Mouse (Mus musculus) spleen, adult 2 months (tissue): ENCODE results near the gene Apbb2. TPM values are rescaled to one million over a fixed set of nuclear protein-coding genes. Genes with fewer than 3 reads are reported as not detected.

Experiments used
- DNase-seq, 2 experiments: peaks; one replicate each; pipeline versions ENCODE4 v3.0.0 to v3.0.0-alpha.2; 2012 to 2021; ENCODE audit warnings: low spot score in 2 of 2, low read depth in 1 of 2
- H3K27ac ChIP-seq: fragments of 200-500 bp; 2 replicates; pipeline ENCODE4 v1.5.1; 2012; ENCODE audit warnings: low read length, inconsistent platforms; ENCODE audit not compliant: insufficient read depth
- H3K27me3 ChIP-seq: fragments of 200-500 bp; 2 replicates; pipeline ENCODE4 v1.6.1; 2012; ENCODE audit warnings: mild to moderate bottlenecking, moderate library complexity, low read length, inconsistent platforms; ENCODE audit not compliant: control insufficient read depth, insufficient read depth
- H3K36me3 ChIP-seq: fragments of 200-500 bp; 2 replicates; pipeline ENCODE4 v1.6.1; 2012; ENCODE audit warnings: mild to moderate bottlenecking, low read length, inconsistent platforms; ENCODE audit not compliant: control insufficient read depth, insufficient read depth
- H3K4me1 ChIP-seq: fragments of 200-500 bp; 2 replicates; pipeline ENCODE4 v1.6.1; 2011; ENCODE audit warnings: inconsistent platforms; ENCODE audit not compliant: control insufficient read depth, insufficient read depth, insufficient read length
- H3K4me3 ChIP-seq: fragments of 200-500 bp; 2 replicates; pipeline ENCODE4 v1.5.1; 2011; ENCODE audit warnings: mild to moderate bottlenecking, inconsistent platforms; ENCODE audit not compliant: insufficient read depth, insufficient read length; ENCODE audit errors: extremely low read depth
- CTCF ChIP-seq: fragments of 200-500 bp; IDR thresholded peaks from 2 replicates; pipeline ENCODE4 v1.5.1; 2011; ENCODE audit warnings: mild to moderate bottlenecking, inconsistent platforms; ENCODE audit not compliant: insufficient read depth, insufficient read length, insufficient replicate concordance; ENCODE audit errors: extremely low read depth
- POLR2A ChIP-seq: fragments of 200-500 bp; IDR thresholded peaks from 2 replicates; pipeline ENCODE4 v1.6.1; 2011; ENCODE audit warnings: low read depth, low read length, inconsistent platforms
- WGBS: fragments of 180-500 bp; shearing (Covaris S2); methylation state at CpG from one replicate; pipeline ENCODE4 v1.1.7; 2018; 5-methylcytosine and 5-hydroxymethylcytosine counted together
- polyA plus RNA-seq: library from polyadenylated mRNA; depleted of rRNA; stranded (reverse); fragments of >200 nt; gene quantifications from 2 replicates; pipeline ENCODE4 v1.2.3, GENCODE M21; 2012

Apbb2 gene
- polyA plus RNA-seq, 1 experiment = 2.6 TPM

GRCm38 (mm10) chr5:66435158-66435557, 183.4 kb downstream of the Apbb2 start:
- no peaks in the 10 kb centered on the region for H3K36me3 ChIP-seq
- TF ChIP-seq CTCF (no peak), POLR2A (no peak)
- DNase-seq = no peak
- H3K4me1 ChIP-seq = no peaks in the 10 kb centered on the region
- no peak overlapping the region for H3K4me3 ChIP-seq
- H3K27me3 ChIP-seq = no peaks in the 10 kb centered on the region
- H3K27ac ChIP-seq = no peak overlapping the region
- WGBS = 97% methylated on average over 4 of the region's 4 CpGs

GRCm38 (mm10) chr5:66429076-66429475, 189.5 kb downstream of the Apbb2 start:
- no peak for DNase-seq
- Histone ChIP-seq H3K36me3 (no peaks in the 10 kb centered on the region), H3K4me1 (no peaks in the 10 kb centered on the region), H3K27ac (no peak overlapping the region), H3K4me3 (no peak overlapping the region), H3K27me3 (no peaks in the 10 kb centered on the region)
- no peak for TF ChIP-seq POLR2A
- no peak for TF ChIP-seq CTCF
- WGBS = 83% methylated on average over 2 of the region's 2 CpGs

GRCm38 (mm10) chr5:66428071-66428470, 190.5 kb downstream of the Apbb2 start:
- Histone ChIP-seq H3K36me3 (no peaks in the 10 kb centered on the region), H3K27me3 (no peaks in the 10 kb centered on the region), H3K4me1 (no peaks in the 10 kb centered on the region), H3K4me3 (no peak overlapping the region), H3K27ac (no peak overlapping the region)
- DNase-seq = no peak
- TF ChIP-seq POLR2A (no peak), CTCF (no peak)

DNA sequence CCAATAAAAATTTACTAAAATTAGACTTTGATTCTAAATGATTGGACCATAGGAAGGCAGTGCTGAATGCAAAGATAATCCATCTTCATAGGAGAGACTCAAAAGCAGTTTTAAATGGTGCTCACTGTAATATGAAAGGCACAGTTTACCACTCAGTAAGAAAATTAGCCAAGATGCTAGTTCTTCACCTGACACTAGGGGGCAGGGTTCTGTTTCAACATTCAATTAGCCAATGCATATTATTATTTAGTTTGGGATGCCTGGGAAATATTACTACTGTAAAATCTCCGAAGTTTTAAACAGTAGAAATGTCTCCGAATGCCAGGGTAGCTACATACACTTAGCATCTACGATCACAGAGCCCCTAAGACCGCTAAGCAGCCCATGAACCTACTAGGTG, 194.7 kb downstream of the Apbb2 start:
- DNase-seq = no peak
- Histone ChIP-seq H3K4me3 (no peak overlapping the region), H3K36me3 (no peaks in the 10 kb centered on the region), H3K27ac (no peak overlapping the region), H3K4me1 (no peaks in the 10 kb centered on the region), H3K27me3 (no peaks in the 10 kb centered on the region)
- WGBS = 66% methylated on average over 4 of the region's 4 CpGs
- no peak for TF ChIP-seq CTCF
- no peak for TF ChIP-seq POLR2A

DNA sequence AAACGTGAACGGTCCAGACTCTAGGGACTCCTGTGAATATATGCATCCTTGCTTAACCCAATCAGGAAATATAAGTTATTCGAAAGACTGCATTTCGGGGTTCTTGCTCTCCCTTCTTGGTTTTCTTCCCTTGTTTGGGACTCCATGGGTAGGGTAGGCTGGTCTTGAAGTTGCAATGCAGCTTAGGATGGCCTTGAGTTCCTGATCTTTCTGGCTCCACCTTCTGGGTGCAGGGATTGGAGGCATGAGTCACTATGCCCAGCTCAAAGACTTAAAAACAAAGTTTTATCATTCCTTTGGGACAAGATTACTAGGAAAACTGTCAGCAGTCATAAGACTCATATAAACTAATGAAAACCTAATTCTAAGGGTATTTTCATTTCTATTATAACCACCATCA, 195.1 kb downstream of the Apbb2 start:
- DNase-seq = no peak
- no peaks in the 10 kb centered on the region for H3K36me3 ChIP-seq
- H3K4me1 ChIP-seq = no peaks in the 10 kb centered on the region
- TF ChIP-seq POLR2A = no peak
- TF ChIP-seq CTCF = no peak
- H3K27me3 ChIP-seq = no peaks in the 10 kb centered on the region
- 90% methylated on average over 4 of the region's 4 CpGs for WGBS
- H3K4me3 ChIP-seq = no peak overlapping the region
- no peak overlapping the region for H3K27ac ChIP-seq

DNA sequence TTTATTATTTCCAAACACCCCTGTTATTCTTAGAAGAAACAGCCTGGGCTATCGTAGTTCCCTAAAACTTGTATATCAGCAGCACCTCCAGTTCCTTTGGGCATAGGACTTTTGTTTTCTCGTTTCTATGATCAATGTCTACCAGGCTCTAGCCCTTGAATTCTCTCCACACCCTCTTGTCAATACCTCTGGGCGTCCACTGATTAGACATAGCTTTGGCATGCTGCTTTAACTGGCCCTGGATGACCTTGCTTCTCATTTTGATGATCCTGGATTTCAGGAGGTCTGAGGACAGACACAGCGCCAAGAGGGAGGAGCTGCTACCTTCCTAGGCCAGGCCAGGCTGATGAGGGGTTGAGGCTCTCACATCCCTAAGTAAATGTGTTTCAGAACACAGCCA, 196.6 kb downstream of the Apbb2 start:
- DNase-seq = no peak
- no peaks in the 10 kb centered on the region for H3K36me3 ChIP-seq
- 81% methylated on average over 4 of the region's 4 CpGs for WGBS
- no peaks in the 10 kb centered on the region for H3K4me1 ChIP-seq
- no peaks in the 10 kb centered on the region for H3K27me3 ChIP-seq
- no peak overlapping the region for H3K4me3 ChIP-seq
- H3K27ac ChIP-seq = no peak overlapping the region
- TF ChIP-seq CTCF = no peak
- TF ChIP-seq POLR2A = no peak

DNA sequence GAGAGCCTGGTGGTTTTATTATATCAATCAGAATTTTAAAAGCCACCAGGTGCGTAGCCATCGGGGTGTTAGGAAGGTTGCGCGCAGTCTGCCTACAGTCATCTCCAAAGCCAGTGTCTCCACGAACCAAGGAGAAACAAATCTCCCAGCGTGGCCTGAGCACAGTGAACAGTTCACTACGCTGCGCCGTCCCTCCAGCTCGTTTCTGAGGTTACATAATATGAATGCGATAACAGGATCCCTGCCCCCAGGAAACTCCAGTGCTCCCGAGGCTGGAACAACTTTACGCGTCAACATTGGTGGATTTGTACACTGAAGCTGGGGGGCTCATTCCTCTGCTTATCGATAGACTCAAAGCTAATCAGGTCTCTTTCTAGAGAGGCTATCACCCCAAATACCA, 197.4 kb downstream of the Apbb2 start:
- Histone ChIP-seq H3K4me1 (no peaks in the 10 kb centered on the region), H3K27me3 (no peaks in the 10 kb centered on the region), H3K4me3 (no peak overlapping the region), H3K27ac (no peak overlapping the region), H3K36me3 (no peaks in the 10 kb centered on the region)
- TF ChIP-seq POLR2A (no peak), CTCF (no peak)
- WGBS = 94% methylated on average over 15 of the region's 15 CpGs
- DNase-seq = no peak
